Mouse (Mus musculus) liver, embryonic 16.5 days (tissue): Measurements from ENCODE around the gene Ksr2. TPM values are rescaled to one million over a fixed set of nuclear protein-coding genes. Genes with fewer than 3 reads are reported as not detected.

Experiments
- ATAC-seq: fragments of 200-750 bp; cut with Nextera tagmentation; 2 replicates; pipeline ENCODE4 v1.8.0; 2017; ENCODE audit warnings: low read depth, mild to moderate bottlenecking, moderate number of reproducible peaks, moderate library complexity
- H3K27ac ChIP-seq: fragments of 300-500 bp; sonication (generic); 2 replicates; pipeline ENCODE4 v1.5.1; 2014; ENCODE audit warnings: mild to moderate bottlenecking, low read length
- H3K27me3 ChIP-seq: fragments of 300-500 bp; sonication (generic); 2 replicates; pipeline ENCODE4 v1.6.1; 2014; ENCODE audit warnings: low read depth, low read length, mixed read lengths; ENCODE audit not compliant: control insufficient read depth, insufficient read depth
- H3K36me3 ChIP-seq: fragments of 300-500 bp; sonication (generic); 2 replicates; pipeline ENCODE4 v1.6.1; 2014; ENCODE audit warnings: mild to moderate bottlenecking; ENCODE audit not compliant: control insufficient read depth, insufficient read depth
- H3K4me1 ChIP-seq: fragments of 300-500 bp; sonication (generic); 2 replicates; pipeline ENCODE4 v1.6.1; 2014; ENCODE audit warnings: low read depth, low read length, mixed read lengths; ENCODE audit not compliant: control insufficient read depth
- H3K4me2 ChIP-seq: fragments of 300-500 bp; sonication (generic); 2 replicates; pipeline ENCODE4 v1.6.1; 2014; ENCODE audit warnings: low read depth, low read length, mixed read lengths
- H3K4me3 ChIP-seq: fragments of 300-500 bp; sonication (generic); 2 replicates; pipeline ENCODE4 v1.5.1; 2014; ENCODE audit warnings: low read depth, mild to moderate bottlenecking, low read length
- H3K9ac ChIP-seq: fragments of 300-500 bp; sonication (generic); 2 replicates; pipeline ENCODE4 v1.6.1; 2014; ENCODE audit warnings: low read depth, low read length
- H3K9me3 ChIP-seq: fragments of 300-500 bp; sonication (generic); replicated peaks from 2 replicates; pipeline ENCODE4 v1.6.1; 2016; ENCODE audit warnings: low read length; ENCODE audit not compliant: control insufficient read depth
- WGBS: fragments of 180-500 bp; shearing (Covaris S2); extraction: QIAGEN DNeasy Blood & Tissue Kit; methylation state at CpG from one replicate; pipeline ENCODE4 v1.1.7; 2014; ENCODE audit not compliant: insufficient replicate concordance; 5-methylcytosine and 5-hydroxymethylcytosine counted together
- polyA plus RNA-seq: library from polyadenylated mRNA; unstranded; fragments of >200 nt; fragmentation: Nextera tagmentation; extraction: Ambion mirVana; gene quantifications from 2 replicates; pipeline ENCODE4 v1.2.1, GENCODE M21; 2015

Gene Ksr2
- polyA plus RNA-seq, 1 experiment from 2014 or later, result 0.06 TPM

DNA sequence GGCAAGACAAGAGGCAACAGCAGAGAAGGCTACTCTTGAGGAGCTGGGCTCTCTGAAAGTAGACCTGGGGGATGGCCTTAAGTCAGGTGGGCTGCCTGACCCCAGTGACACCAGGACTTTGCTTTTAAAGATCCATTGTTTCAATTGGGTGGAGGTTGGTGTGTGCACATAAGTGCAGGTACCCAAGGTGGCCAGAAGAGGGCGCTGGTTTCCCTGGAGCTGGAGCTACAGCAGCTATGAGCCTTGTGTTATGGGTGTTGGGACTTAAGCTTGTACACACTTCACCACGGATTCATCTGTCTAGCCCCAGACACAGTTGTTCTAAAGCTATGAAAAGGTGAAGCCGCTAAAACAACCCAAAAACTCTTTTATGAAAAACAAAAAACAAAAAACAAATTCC is 279.8 kb downstream of the Ksr2 start:
- Histone ChIP-seq H3K4me1 (no peaks in the 10 kb centered on the region), H3K27ac (no peak overlapping the region), H3K4me3 (no peak overlapping the region), H3K27me3 (no peaks in the 10 kb centered on the region), H3K36me3 (no peaks in the 10 kb centered on the region), H3K4me2 (no peak overlapping the region), H3K9me3 (no peaks in the 10 kb centered on the region), H3K9ac (no peak overlapping the region)
- 49% methylated on average over 3 of the region's 3 CpGs for WGBS
- no peak for ATAC-seq

- no peak overlapping the region for H3K4me3 ChIP-seq
- no peaks in the 10 kb centered on the region for H3K9me3 ChIP-seq
- H3K4me2 ChIP-seq, result no peak overlapping the region
- H3K27me3 ChIP-seq, result no peaks in the 10 kb centered on the region
- H3K4me1 ChIP-seq, result no peaks in the 10 kb centered on the region
- no peak overlapping the region for H3K9ac ChIP-seq
- no peak for ATAC-seq
- no peaks in the 10 kb centered on the region for H3K36me3 ChIP-seq
- no peak overlapping the region for H3K27ac ChIP-seq
- WGBS, result 42% methylated on average over 11 of the region's 11 CpGs
These were observed 280.8 kb downstream of the Ksr2 start for GRCm38 (mm10) chr5:117694632-117695031.

- H3K4me3 ChIP-seq, result no peak overlapping the region
- WGBS, result 71% methylated on average over 8 of the region's 8 CpGs
- no peak overlapping the region for H3K4me2 ChIP-seq
- H3K9ac ChIP-seq, result no peak overlapping the region
- no peaks in the 10 kb centered on the region for H3K4me1 ChIP-seq
- no peaks in the 10 kb centered on the region for H3K36me3 ChIP-seq
- H3K27ac ChIP-seq, result no peak overlapping the region
- no peaks in the 10 kb centered on the region for H3K27me3 ChIP-seq
- ATAC-seq, result no peak
- no peaks in the 10 kb centered on the region for H3K9me3 ChIP-seq
These were observed 282.6 kb downstream of the Ksr2 start for GRCm38 (mm10) chr5:117696366-117696765.

DNA sequence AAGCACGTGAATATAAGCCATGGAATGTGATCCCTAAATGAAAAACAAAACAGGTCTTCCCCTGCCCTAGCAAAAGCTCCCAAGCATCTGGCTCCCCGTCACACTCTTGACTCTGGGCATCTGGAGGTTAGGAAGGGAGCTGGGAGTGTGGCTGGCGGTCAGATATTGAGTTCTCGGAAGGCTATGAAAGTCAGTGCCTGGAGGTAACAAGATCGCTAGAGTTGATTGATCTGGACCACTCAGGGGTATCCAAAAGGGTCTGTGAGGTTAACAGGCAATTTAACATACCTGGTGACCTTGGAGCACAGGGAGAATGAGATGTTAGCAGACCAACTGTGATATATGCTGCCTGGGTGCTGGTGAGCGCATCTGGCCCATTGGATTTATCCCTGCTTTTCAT is 283.8 kb downstream of the Ksr2 start:
- H3K4me1 ChIP-seq, result no peaks in the 10 kb centered on the region
- no peaks in the 10 kb centered on the region for H3K9me3 ChIP-seq
- H3K9ac ChIP-seq, result no peak overlapping the region
- H3K4me3 ChIP-seq, result no peak overlapping the region
- ATAC-seq, result no peak
- 59% methylated on average over 6 of the region's 6 CpGs for WGBS
- H3K36me3 ChIP-seq, result no peaks in the 10 kb centered on the region
- no peaks in the 10 kb centered on the region for H3K27me3 ChIP-seq
- no peak overlapping the region for H3K27ac ChIP-seq
- no peak overlapping the region for H3K4me2 ChIP-seq

GRCm38 (mm10) chr5:117704371-117704770 is 290.6 kb downstream of the Ksr2 start:
- H3K27ac ChIP-seq, result no peak overlapping the region
- H3K9me3 ChIP-seq, result no peaks in the 10 kb centered on the region
- H3K4me1 ChIP-seq, result no peaks in the 10 kb centered on the region
- H3K4me2 ChIP-seq, result no peak overlapping the region
- 70% methylated on average over 9 of the region's 9 CpGs for WGBS
- H3K9ac ChIP-seq, result no peak overlapping the region
- H3K27me3 ChIP-seq, result no peaks in the 10 kb centered on the region
- no peak overlapping the region for H3K4me3 ChIP-seq
- H3K36me3 ChIP-seq, result no peaks in the 10 kb centered on the region
- no peak for ATAC-seq

DNA sequence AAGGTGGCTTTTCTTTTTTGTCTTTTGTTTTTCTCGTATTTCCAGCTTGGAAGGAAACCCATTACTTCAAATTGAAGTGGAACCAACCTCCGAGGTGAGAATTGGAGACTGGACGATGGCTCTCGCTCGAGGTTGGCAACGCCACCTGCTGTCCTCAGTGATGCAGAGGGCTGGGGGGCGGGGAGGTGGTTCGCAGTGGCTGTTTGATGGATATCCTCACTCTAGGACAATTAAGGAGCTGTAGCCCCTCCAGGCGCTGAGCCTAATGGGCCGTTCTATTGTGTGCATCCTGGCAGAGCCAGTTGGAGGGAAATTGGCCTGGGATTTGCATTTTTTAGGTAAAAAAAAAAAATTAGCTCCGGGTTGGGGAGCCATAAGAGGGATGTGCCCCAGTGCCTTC is 292.8 kb downstream of the Ksr2 start:
- Histone ChIP-seq H3K4me1 (no peaks in the 10 kb centered on the region), H3K4me2 (no peak overlapping the region), H3K27me3 (no peaks in the 10 kb centered on the region), H3K36me3 (no peaks in the 10 kb centered on the region), H3K4me3 (no peak overlapping the region), H3K9ac (no peak overlapping the region), H3K9me3 (no peaks in the 10 kb centered on the region), H3K27ac (no peak overlapping the region)
- 48% methylated on average over 11 of the region's 11 CpGs for WGBS
- ATAC-seq, result no peak

GRCm38 (mm10) chr5:117709306-117709705 is 295.5 kb downstream of the Ksr2 start:
- Histone ChIP-seq H3K4me1 (no peaks in the 10 kb centered on the region), H3K36me3 (no peaks in the 10 kb centered on the region), H3K9ac (no peak overlapping the region), H3K27me3 (no peaks in the 10 kb centered on the region), H3K4me2 (no peak overlapping the region), H3K4me3 (no peak overlapping the region), H3K27ac (no peak overlapping the region), H3K9me3 (no peaks in the 10 kb centered on the region)
- 73% methylated on average over 6 of the region's 6 CpGs for WGBS
- no peak for ATAC-seq

DNA sequence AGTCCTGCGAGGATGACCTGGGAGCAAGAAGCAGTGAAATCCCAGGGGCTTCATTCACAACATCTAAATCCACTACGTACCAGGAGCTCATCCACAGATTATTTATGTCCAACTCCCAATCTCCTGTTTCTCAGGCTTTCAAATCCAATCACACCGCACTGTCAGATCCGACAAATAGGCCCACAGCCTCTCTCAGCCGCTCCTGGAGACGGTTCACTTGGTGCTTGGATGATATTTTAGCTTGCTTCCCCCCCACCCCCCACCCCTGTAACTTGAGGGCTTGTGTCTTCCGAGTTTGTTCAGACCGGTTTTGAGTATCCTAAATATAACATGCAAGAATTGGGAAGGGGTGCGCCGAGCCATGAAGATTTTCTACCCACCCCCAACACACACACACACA is 297.8 kb downstream of the Ksr2 start:
- H3K36me3 ChIP-seq, result no peaks in the 10 kb centered on the region
- H3K4me1 ChIP-seq, result no peaks in the 10 kb centered on the region
- H3K9ac ChIP-seq, result no peak overlapping the region
- no peaks in the 10 kb centered on the region for H3K27me3 ChIP-seq
- ATAC-seq, result no peak
- no peak overlapping the region for H3K4me2 ChIP-seq
- 71% methylated on average over 10 of the region's 10 CpGs for WGBS
- H3K27ac ChIP-seq, result no peak overlapping the region
- no peak overlapping the region for H3K4me3 ChIP-seq
- H3K9me3 ChIP-seq, result no peaks in the 10 kb centered on the region

DNA sequence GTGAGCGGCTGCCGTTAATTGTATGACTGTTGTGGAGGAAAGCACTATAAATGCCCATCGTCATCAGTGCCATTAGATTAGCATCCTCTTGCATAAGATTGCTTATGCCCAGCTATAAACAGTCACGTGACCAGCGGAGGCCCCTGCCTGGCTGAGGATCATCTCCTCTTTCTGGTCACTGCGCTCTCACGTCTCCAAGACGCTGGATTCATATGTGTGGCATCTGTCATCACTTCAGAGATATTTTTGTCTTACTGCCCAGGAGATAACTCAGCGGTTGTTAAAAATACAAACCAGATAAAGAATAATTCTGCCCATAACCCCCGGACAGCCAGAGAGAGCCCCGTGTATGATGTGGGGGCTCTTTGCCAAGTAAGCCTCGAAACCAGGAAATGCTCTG is 298.4 kb downstream of the Ksr2 start:
- Histone ChIP-seq H3K4me1 (no peaks in the 10 kb centered on the region), H3K36me3 (no peaks in the 10 kb centered on the region), H3K4me3 (no peak overlapping the region), H3K27ac (no peak overlapping the region), H3K9ac (no peak overlapping the region), H3K27me3 (no peaks in the 10 kb centered on the region), H3K4me2 (no peak overlapping the region), H3K9me3 (no peaks in the 10 kb centered on the region)
- no peak for ATAC-seq
- WGBS, result 66% methylated on average over 12 of the region's 12 CpGs

GRCm38 (mm10) chr5:117717120-117717519 is 303.3 kb downstream of the Ksr2 start:
- Histone ChIP-seq H3K36me3 (no peaks in the 10 kb centered on the region), H3K27me3 (no peaks in the 10 kb centered on the region), H3K4me1 (no peaks in the 10 kb centered on the region), H3K4me3 (no peak overlapping the region), H3K27ac (no peak overlapping the region), H3K9me3 (no peaks in the 10 kb centered on the region), H3K4me2 (no peak overlapping the region), H3K9ac (no peak overlapping the region)
- WGBS, result 58% methylated on average over 9 of the region's 9 CpGs
- ATAC-seq, result no peak
